Mouse (Mus musculus) olfactory bulb, adult 2 months (tissue): ENCODE data around the gene Rsph14. TPM values are rescaled to one million over a fixed set of nuclear protein-coding genes. Genes with fewer than 3 reads are reported as not detected.
A peak's percentile ranks its signal among the peaks of the same experiment; 100 is the strongest.

Experiments used
- H3K27ac ChIP-seq: fragments of 200-500 bp; 2 replicates; pipeline ENCODE4 v1.5.1; 2012; ENCODE audit warnings: low read depth, low read length; ENCODE audit not compliant: insufficient read depth
- H3K4me1 ChIP-seq: fragments of 200-500 bp; 2 replicates; pipeline ENCODE4 v1.6.1; 2012; ENCODE audit warnings: low read length; ENCODE audit not compliant: control insufficient read depth, insufficient read depth
- H3K4me3 ChIP-seq: fragments of 200-500 bp; 2 replicates; pipeline ENCODE4 v1.5.1; 2012; ENCODE audit warnings: mild to moderate bottlenecking, low read depth, low read length, moderate library complexity; ENCODE audit not compliant: insufficient read depth
- CTCF ChIP-seq: fragments of 200-500 bp; IDR thresholded peaks from 2 replicates; pipeline ENCODE4 v1.5.1; 2012; ENCODE audit warnings: low read depth, mild to moderate bottlenecking, low read length, moderate library complexity; ENCODE audit not compliant: insufficient read depth
- POLR2A ChIP-seq: fragments of 200-500 bp; IDR thresholded peaks from 2 replicates; pipeline ENCODE4 v1.6.1; 2012; ENCODE audit warnings: mild to moderate bottlenecking, low read depth, low read length, moderate library complexity; ENCODE audit not compliant: insufficient read depth
- WGBS: fragments of 180-500 bp; shearing (Covaris S2); methylation state at CpG from one replicate; pipeline ENCODE4 v1.1.7; 2018; 5-methylcytosine and 5-hydroxymethylcytosine counted together
- polyA plus RNA-seq: library from polyadenylated mRNA; stranded (reverse); fragments of >200 nt; gene quantifications from 2 replicates; pipeline ENCODE4 v1.2.4, GENCODE M21; 2012; ENCODE audit warnings: low replicate concordance; ENCODE audit not compliant: missing spikeins, insufficient read depth, insufficient read length

Gene Rsph14
- polyA plus RNA-seq, 1 experiment, result not detected

DNA sequence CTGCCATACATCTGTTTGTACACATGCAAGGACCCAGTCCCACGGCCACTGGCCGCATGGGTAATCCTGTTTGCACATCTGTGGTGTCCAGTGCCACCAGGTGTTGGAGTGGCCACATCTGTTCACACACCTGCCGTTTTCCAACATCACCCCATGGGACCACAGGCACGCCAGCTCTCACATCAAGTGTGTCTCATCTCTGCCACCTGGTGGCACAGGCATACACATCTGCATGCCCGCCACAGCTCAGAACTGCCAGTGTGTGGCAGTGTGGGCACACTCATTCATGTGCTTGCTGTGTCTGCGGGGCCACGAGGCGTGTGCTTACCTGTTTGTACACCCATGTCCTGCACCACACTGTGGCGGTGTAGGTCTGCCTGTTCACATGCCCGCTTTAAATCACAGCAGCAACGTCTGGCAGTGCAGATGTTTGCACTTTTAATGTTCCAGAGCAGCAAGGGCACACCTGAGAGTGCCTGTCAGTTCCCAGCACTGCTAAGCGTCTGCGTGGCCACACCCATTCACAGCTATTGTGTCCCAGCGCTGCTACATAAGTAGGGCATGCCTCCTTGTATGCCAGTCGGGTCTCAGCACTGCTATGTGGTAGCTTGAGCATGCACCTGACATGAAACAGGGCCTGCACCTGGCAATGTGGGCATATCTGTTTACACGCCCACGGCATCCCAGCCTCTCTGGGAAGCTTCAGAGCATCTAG lies 111.4 kb downstream of the Rsph14 start:
- peak; percentile 77 for TF ChIP-seq CTCF
- no peak for TF ChIP-seq POLR2A
- no peak overlapping the region for H3K27ac ChIP-seq
- peaks cover 12% of the 10 kb centered on the region for H3K4me1 ChIP-seq
- no peak overlapping the region for H3K4me3 ChIP-seq
- 42% methylated on average over 17 of the region's 17 CpGs for WGBS

DNA sequence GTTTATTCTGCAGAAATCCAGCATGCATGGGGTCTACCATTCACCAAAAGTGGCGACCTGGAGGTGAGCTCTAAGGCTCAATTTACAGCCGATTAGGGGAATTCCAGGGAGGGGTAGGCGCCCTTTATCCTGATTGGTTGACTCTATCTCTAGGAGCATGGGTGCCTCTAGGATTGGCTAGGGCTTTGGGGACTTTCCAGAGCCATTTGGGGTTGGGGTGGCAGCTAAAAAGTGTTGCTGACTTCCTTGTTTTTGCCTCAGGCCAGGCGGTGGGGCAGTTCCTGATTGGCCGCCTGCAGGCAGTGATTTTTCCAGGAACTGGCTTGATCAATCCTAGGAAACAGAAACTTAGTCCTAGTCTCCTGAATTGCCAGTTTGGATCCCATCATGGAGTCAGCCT lies 113.1 kb downstream of the Rsph14 start:
- TF ChIP-seq CTCF, result no peak
- TF ChIP-seq POLR2A, result no peak
- H3K4me3 ChIP-seq, result no peak overlapping the region

DNA sequence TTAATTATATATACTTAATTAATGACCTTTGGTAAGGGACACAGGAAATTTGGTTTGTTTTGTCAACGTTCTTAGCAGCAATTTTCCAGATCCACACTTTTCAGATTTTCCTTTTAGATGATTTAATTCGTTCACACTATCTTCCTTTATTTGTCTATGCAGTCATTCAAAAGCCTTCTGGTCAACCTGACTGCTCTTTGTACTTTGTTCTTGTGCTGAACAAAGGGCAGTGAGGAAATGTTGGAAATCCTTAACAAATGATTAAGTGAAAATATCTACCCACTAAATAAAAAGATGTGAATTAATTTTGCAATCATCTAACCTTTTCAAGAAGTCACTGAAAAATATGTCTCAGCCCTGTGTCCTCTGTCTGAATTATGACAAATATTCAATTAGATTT lies 124.0 kb downstream of the Rsph14 start:
- no peak for TF ChIP-seq POLR2A
- no peak for TF ChIP-seq CTCF
- 81% methylated on average over 2 of the region's 2 CpGs for WGBS
- Histone ChIP-seq H3K4me3 (no peak overlapping the region), H3K4me1 (no peaks in the 10 kb centered on the region), H3K27ac (no peak overlapping the region)

More for the DNA sequence above, 113.1 kb downstream of the Rsph14 start:
- peaks cover 8% of the 10 kb centered on the region for H3K4me1 ChIP-seq
- WGBS, result 62% methylated on average over 5 of the region's 5 CpGs
- H3K27ac ChIP-seq, result no peak overlapping the region

Other genes with a start within 250 kb of the Rsph14 start
- not detected in 2 replicates for gene Gnaz, start 65.4 kb downstream of the Rsph14 start, polyA plus RNA-seq
- not detected in 2 replicates for gene Rab36, start 4.5 kb upstream of the Rsph14 start, polyA plus RNA-seq
- not detected in 2 replicates for gene Bcr, start 28.0 kb upstream of the Rsph14 start, polyA plus RNA-seq
- gene Specc1l, start 179.5 kb upstream of the Rsph14 start, polyA plus RNA-seq, result not detected in 2 replicates